Mouse (Mus musculus) gastrocnemius, postnatal 4 days (tissue): ENCODE results near the gene Ptrh1. TPM values are rescaled to one million over a fixed set of nuclear protein-coding genes. Genes with fewer than 3 reads are reported as not detected.

ENCODE experiments used
- DNase-seq, 2 experiments: peaks; one replicate each; pipeline ENCODE4 v3.0.0; 2021 to 2022; ENCODE audit warnings: low spot score in 2 of 2, mixed read lengths in 2 of 2
- total RNA-seq, 2 experiments: library from RNA; stranded (reverse); gene quantifications; 2 replicates each; pipeline ENCODE4 v1.2.3; 2021

Ptrh1 gene
- total RNA-seq, 2 experiments from 2014 or later: 2.0 to 3.2 TPM

DNA sequence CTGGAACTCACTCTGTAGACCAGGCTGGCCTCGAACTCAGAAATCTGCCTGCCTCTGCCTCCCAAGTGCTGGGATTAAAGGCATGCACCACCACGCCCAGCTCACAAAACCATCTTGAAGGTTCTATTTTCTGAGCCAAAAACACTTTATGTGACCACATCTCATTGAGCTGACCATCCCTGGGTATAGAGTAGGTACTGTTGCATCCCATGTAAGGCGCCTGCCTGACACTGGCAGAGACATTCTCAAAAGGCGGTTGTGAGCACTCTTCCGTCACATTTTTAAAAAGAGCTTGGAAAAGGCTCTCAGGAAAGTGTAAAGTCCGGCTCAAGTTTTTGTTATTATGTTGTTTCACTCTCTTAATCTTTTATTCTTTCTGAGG, 18.9 kb upstream of the Ptrh1 start:
- no peak for DNase-seq

DNA sequence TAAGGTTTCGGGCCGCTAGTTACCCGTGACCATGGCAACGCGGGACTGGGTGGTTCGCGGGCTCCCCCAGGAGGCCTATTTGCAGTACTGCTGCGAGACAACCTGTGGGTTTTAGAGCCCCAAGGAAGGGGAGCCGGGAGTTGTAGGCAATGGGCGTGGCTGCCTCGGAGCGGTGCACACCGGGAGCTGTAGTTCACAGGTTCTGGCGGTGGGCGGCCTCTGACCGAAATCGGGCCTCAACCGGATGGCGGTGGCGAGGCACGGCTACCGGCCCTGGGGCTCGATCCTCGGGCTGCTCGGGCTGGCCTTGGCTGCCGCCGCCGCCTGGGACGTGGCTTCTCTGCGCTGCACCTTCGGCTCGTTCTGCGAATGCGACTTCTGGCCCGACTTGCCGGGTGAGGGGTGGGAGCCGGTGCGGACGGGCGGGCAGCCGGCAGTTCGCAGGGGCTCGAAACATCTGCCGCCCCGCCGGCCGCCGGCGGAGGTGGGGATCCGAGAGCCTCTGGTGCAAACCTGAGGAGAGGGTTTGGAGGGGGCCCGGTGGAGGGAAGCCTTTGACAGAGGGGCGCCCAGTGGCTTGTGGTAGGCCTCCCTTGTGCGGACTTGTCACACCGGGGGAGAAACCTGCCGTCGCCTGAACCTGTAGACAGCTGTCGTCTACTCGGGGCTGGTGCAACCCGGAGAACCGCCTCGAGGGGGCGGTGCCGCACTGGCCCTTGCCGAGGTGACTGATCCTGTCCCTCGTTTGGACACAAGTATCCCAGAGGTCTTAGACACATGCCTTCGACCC, 18.3 kb upstream of the Ptrh1 start, which contains the start of gene Tor2a:
Gene Tor2a (plus strand): TSS at position 179 of the 790 bp plus-strand sequence.
- peak; percentile 93 to 97 for DNase-seq

DNA sequence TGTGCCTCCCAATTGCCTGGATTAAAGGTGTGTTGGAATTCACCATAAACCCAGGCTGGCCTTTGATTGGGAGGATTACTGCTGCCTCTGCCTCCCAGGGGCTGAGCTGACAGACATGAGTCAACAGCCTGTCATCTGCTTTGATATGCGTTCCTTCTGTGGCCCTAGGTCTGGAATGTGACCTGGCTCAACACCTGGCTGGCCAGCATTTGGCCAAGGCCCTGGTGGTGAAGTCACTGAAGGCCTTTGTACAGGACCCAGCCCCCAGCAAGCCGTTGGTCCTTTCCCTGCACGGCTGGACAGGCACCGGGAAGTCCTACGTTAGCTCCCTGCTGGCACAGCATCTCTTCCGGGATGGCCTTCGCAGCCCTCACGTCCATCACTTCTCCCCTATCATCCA, 17.1 kb upstream of the Ptrh1 start:
- no peak for DNase-seq

- DNase-seq: no peak
These were observed 16.6 kb upstream of the Ptrh1 start for GRCm38 (mm10) chr2:32759001-32759400.

GRCm38 (mm10) chr2:32761361-32761760, 14.2 kb upstream of the Ptrh1 start:
- no peak for DNase-seq

- no peak for DNase-seq
These were observed 13.7 kb upstream of the Ptrh1 start for GRCm38 (mm10) chr2:32761859-32762258.

GRCm38 (mm10) chr2:32763353-32763752, 12.2 kb upstream of the Ptrh1 start:
- DNase-seq: no peak

DNA sequence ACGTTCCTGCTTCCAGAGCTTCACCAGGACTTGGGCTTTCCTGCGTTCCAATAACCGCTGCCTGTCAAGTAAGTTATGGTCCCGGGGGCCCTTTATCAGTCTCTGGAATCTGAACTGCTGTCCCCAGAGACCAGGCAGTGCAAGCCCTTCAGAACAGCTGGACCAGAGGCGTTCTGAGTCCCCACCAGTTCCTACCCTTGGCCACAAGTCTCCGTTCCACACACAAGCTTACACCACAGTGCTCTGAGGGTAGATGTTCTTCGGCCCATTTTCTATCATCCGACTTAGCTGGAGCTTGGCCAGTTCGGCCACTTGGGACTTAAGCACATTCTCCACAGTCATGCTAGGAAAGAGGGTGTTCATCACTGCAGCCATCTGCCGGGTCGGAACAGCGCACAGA, 8.3 kb upstream of the Ptrh1 start:
- no peak for DNase-seq

- no peak for DNase-seq
These were observed 6.8 kb upstream of the Ptrh1 start for GRCm38 (mm10) chr2:32768661-32769285.

DNA sequence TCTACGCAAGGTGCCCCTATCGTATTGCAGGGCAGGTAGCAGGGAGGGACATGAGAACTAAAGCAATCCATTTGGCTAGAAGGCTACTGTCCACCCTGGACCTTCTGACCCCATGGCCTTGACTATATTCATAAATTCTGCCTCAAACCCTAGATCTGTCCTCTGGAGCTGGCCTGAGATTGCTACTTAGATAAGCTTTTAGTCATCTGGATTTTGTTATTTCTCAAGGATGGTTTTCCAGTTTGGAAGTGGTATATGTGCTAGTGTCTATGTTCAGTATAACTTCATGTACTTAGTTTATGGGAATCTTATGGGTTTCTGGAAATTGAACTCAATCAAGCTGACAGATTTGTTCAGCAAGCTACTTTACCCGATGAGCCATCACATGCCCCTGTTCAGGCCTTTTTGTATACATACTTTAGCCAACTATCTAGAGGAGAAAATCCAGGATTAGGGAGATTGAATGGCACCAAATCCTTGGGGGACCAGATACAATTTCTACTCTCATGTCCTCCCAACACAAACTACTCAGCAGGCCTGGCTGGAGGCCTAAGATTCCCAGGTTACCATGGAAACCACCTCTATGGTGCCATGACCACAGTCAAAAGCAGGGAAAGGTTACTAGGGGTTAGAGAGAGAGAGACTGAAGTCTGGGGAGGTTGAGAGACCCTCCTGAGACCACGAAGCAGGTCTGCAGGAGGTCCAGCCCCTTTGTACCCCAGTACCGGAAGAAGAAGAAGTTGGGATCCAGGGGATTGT, 6.1 kb upstream of the Ptrh1 start:
- DNase-seq: no peak

DNA sequence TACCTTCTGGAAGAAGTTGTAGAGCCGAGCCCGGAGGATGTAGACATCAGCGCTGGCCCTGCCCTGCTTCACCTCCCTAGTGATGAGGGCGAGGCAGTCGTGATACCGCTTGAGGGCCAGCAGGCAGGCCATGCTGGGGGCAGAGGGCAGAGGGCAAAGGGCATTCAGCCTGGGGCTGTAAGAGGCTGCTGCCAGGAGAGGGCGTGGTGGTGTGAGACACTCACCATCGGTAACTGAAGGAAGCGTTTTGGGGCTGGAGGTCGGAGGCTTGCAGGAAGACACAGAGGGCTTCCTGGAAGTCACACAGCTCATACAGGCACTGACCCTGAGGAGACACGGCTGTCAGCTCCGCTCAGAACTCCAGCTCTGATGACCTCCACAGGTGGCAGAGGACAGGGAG, 3.7 kb upstream of the Ptrh1 start:
- DNase-seq: no peak

- DNase-seq: no peak
These were observed 2.8 kb upstream of the Ptrh1 start for GRCm38 (mm10) chr2:32772626-32773279.

- no peak for DNase-seq
These were observed 606 bp downstream of the Ptrh1 start for GRCm38 (mm10) chr2:32776192-32776591.

GRCm38 (mm10) chr2:32778081-32778480, 2.5 kb downstream of the Ptrh1 start:
- no peak for DNase-seq

- DNase-seq: peak; percentile 59 to 70
These were observed 3.5 kb downstream of the Ptrh1 start for GRCm38 (mm10) chr2:32779131-32779530.

DNA sequence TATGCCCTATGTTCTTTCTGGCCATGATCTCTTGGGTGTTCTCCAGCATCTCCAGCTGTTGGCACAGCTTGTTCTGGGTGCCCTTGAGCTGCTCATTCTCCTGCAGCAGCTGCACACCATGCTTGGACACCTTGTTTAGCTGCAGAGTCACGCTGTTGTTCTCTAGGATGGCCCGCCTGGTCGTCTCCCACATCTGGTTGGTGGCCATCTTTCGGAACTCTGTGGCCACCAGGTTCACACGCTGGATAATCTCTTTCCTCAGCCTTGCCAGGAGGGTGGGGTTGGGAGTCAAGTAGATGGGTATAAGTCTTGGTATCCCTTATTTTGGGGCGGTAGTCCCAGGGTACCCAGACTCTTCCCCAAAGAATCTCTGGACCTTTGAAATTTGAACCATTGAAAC, 4.1 kb downstream of the Ptrh1 start:
- no peak for DNase-seq

GRCm38 (mm10) chr2:32781710-32782109, 6.1 kb downstream of the Ptrh1 start:
- DNase-seq: no peak

DNA sequence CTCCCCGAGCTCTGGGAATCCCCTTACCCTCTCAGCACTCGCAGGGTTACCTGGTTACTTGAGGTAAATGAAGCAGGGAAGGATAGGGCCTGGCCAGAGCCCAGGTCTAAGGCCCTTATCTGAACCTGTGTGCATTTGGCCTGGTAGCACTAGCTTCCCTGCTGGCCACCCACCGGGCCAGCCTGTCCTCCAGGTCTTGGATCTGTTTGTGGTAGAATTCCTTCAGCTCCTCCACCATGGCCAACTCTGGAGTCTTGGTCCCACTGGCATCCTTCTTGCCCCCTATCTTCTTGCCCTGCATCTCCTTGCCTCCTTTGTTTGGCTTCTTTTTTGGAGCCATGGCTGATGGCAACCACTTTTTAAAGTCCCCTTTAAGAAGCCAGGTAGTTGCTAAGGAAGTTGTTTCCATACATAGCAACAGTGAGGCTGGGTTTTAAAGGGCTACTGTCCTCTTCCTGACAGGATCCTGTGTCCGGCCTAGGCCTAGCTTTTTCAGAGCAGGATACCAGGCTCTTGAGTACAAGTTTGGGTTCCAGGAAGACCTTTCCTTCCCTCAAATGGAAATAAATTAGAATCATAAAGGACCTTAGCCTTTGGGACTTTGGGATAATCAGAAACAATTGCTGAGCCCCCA, 8.6 kb downstream of the Ptrh1 start, which contains the start of gene Cfap157:
Gene Cfap157 (minus strand): TSS at position 381 of the 634 bp plus-strand sequence.
- DNase-seq: no peak

GRCm38 (mm10) chr2:32787176-32787575, 11.6 kb downstream of the Ptrh1 start:
- no peak for DNase-seq

GRCm38 (mm10) chr2:32788581-32788980, 13.0 kb downstream of the Ptrh1 start:
- DNase-seq: no peak

DNA sequence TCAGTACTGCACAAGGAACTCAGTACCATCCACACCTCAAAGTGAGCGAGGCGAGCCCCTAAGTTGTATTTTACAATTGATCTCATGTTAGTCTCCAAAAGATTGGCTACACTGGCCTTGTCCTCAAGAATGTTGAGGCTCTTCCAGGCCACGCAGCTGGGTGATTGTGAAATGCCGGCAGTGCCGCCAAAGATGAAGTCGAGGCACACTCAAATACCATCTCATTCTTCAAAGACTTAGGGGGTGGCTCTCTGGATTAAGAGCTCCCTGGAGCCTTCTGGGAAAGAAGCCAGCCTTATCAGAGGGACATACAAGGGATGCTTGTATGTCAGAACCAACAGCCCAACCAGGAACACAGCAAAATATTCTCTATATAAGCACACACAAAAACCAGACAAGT, 15.7 kb downstream of the Ptrh1 start:
- DNase-seq: peak in 1 of 2 experiments; percentile 65
